Mouse (Mus musculus) megakaryocyte, embryonic 14.5 days (primary cell): ENCODE measurements around the gene Trpm8. TPM values are rescaled to one million over a fixed set of nuclear protein-coding genes. Genes with fewer than 3 reads are reported as not detected.

Experiments used
- H3K27me3 ChIP-seq: replicated peaks from 2 replicates; pipeline ENCODE3; 2012; ENCODE audit warnings: inconsistent platforms
- H3K36me3 ChIP-seq: replicated peaks from 2 replicates; pipeline ENCODE3; 2012; ENCODE audit warnings: low read length, inconsistent platforms, mixed read lengths
- H3K4me1 ChIP-seq: 2 replicates; pipeline ENCODE4 v1.6.1; 2012; ENCODE audit warnings: inconsistent platforms
- H3K4me3 ChIP-seq: replicated peaks from 2 replicates; pipeline ENCODE3; 2012; ENCODE audit warnings: moderate library complexity, mild to moderate bottlenecking, inconsistent platforms
- H3K9me3 ChIP-seq: 2 replicates; pipeline ENCODE4 v1.6.1; 2012; ENCODE audit warnings: inconsistent platforms
- FLI1 ChIP-seq: IDR thresholded peaks from 2 replicates; pipeline ENCODE4 v1.6.1; 2012; ENCODE audit warnings: low read length, inconsistent platforms, mixed read lengths
- GATA1 ChIP-seq: IDR thresholded peaks from 3 replicates; pipeline ENCODE4 v1.6.1; 2012; ENCODE audit warnings: mixed read lengths, low read length, inconsistent platforms, borderline replicate concordance
- polyA plus RNA-seq: library from polyadenylated mRNA; stranded (reverse); fragments of >175 nt; gene quantifications from 2 replicates; pipeline ENCODE4 v1.2.3, GENCODE M21; 2012; ENCODE audit warnings: low replicate concordance; ENCODE audit not compliant: insufficient read depth

Gene Trpm8
- polyA plus RNA-seq, 1 experiment = not detected

- H3K9me3 ChIP-seq = peaks cover 54% of the 10 kb centered on the region
- TF ChIP-seq FLI1 (no peak), GATA1 (no peak)
Observed at GRCm38 (mm10) chr1:88256886-88257663, 20.4 kb upstream of the Trpm8 start.

GRCm38 (mm10) chr1:88257681-88258080, 19.8 kb upstream of the Trpm8 start:
- Histone ChIP-seq H3K36me3 (peaks cover 35% of the 10 kb centered on the region), H3K27me3 (peaks cover 11% of the 10 kb centered on the region), H3K4me1 (peaks cover 38% of the 10 kb centered on the region), H3K9me3 (peaks cover 48% of the 10 kb centered on the region), H3K4me3 (no peak overlapping the region)
- TF ChIP-seq GATA1 (no peak), FLI1 (no peak)

More at GRCm38 (mm10) chr1:88256886-88257663, 20.4 kb upstream of the Trpm8 start:
- Histone ChIP-seq H3K27me3 (peaks cover 11% of the 10 kb centered on the region), H3K4me1 (peaks cover 32% of the 10 kb centered on the region), H3K4me3 (no peak overlapping the region), H3K36me3 (peaks cover 29% of the 10 kb centered on the region)

GRCm38 (mm10) chr1:88258361-88258760, 19.1 kb upstream of the Trpm8 start:
- H3K9me3 ChIP-seq = peaks cover 41% of the 10 kb centered on the region
- H3K4me3 ChIP-seq = no peak overlapping the region
- peaks cover 34% of the 10 kb centered on the region for H3K4me1 ChIP-seq
- no peak for TF ChIP-seq FLI1
- TF ChIP-seq GATA1 = no peak
- H3K36me3 ChIP-seq = peaks cover 42% of the 10 kb centered on the region
- H3K27me3 ChIP-seq = peaks cover 11% of the 10 kb centered on the region

GRCm38 (mm10) chr1:88258881-88259642, 18.4 kb upstream of the Trpm8 start:
- H3K36me3 ChIP-seq = peaks cover 49% of the 10 kb centered on the region
- TF ChIP-seq FLI1 = no peak
- no peak for TF ChIP-seq GATA1
- peaks cover 33% of the 10 kb centered on the region for H3K4me1 ChIP-seq
- H3K9me3 ChIP-seq = peaks cover 36% of the 10 kb centered on the region
- peak overlapping the region; percentile 9 for H3K4me3 ChIP-seq
- peaks cover 11% of the 10 kb centered on the region for H3K27me3 ChIP-seq

- Histone ChIP-seq H3K4me1 (peaks cover 33% of the 10 kb centered on the region), H3K36me3 (peaks cover 55% of the 10 kb centered on the region)
- TF ChIP-seq FLI1 = no peak
- no peak for TF ChIP-seq GATA1
Observed at GRCm38 (mm10) chr1:88259643-88260024, 17.8 kb upstream of the Trpm8 start.

GRCm38 (mm10) chr1:88260114-88260513, 17.3 kb upstream of the Trpm8 start:
- Histone ChIP-seq H3K27me3 (peaks cover 11% of the 10 kb centered on the region), H3K4me3 (peak overlapping the region; percentile 1), H3K36me3 (peaks cover 60% of the 10 kb centered on the region)

More at GRCm38 (mm10) chr1:88259643-88260024, 17.8 kb upstream of the Trpm8 start:
- H3K9me3 ChIP-seq = peaks cover 35% of the 10 kb centered on the region
- no peak overlapping the region for H3K4me3 ChIP-seq
- H3K27me3 ChIP-seq = peaks cover 11% of the 10 kb centered on the region

GRCm38 (mm10) chr1:88260604-88261377, 16.7 kb upstream of the Trpm8 start:
- Histone ChIP-seq H3K9me3 (peaks cover 23% of the 10 kb centered on the region), H3K36me3 (peaks cover 66% of the 10 kb centered on the region), H3K4me1 (peaks cover 33% of the 10 kb centered on the region), H3K4me3 (no peak overlapping the region), H3K27me3 (peaks cover 6% of the 10 kb centered on the region)
- TF ChIP-seq FLI1 (no peak), GATA1 (no peak)

More at GRCm38 (mm10) chr1:88260114-88260513, 17.3 kb upstream of the Trpm8 start:
- H3K9me3 ChIP-seq = peaks cover 30% of the 10 kb centered on the region
- peaks cover 33% of the 10 kb centered on the region for H3K4me1 ChIP-seq
- TF ChIP-seq FLI1 (0 out of 2 replicates have a peak, but pooled peaks have one; percentile 16), GATA1 (no peak)

- no peaks in the 10 kb centered on the region for H3K27me3 ChIP-seq
- H3K4me1 ChIP-seq = peaks cover 33% of the 10 kb centered on the region
- H3K9me3 ChIP-seq = peaks cover 15% of the 10 kb centered on the region
- H3K36me3 ChIP-seq = peaks cover 76% of the 10 kb centered on the region
- TF ChIP-seq FLI1 = no peak
- no peak for TF ChIP-seq GATA1
- no peak overlapping the region for H3K4me3 ChIP-seq
Observed at GRCm38 (mm10) chr1:88261706-88262105, 15.8 kb upstream of the Trpm8 start.

- no peaks in the 10 kb centered on the region for H3K27me3 ChIP-seq
- H3K9me3 ChIP-seq = peaks cover 12% of the 10 kb centered on the region
- peaks cover 81% of the 10 kb centered on the region for H3K36me3 ChIP-seq
- no peak overlapping the region for H3K4me3 ChIP-seq
- peaks cover 33% of the 10 kb centered on the region for H3K4me1 ChIP-seq
- TF ChIP-seq GATA1 (no peak), FLI1 (no peak)
Observed at GRCm38 (mm10) chr1:88262255-88262654, 15.2 kb upstream of the Trpm8 start.
